Mouse (Mus musculus) heart, adult 18-20 months (tissue): ENCODE measurements around the gene Vps13a. TPM values are rescaled to one million over a fixed set of nuclear protein-coding genes. Genes with fewer than 3 reads are reported as not detected.
"Not testable (repeated sequence)": the region's sequence is repeated elsewhere in the genome, so short reads cannot be mapped to it uniquely, and the experiment has no call there.

Experiments
- DNase-seq, 2 experiments: peaks; one replicate each; pipeline ENCODE4 v3.0.0; 2021 to 2022; ENCODE audit warnings: mixed read lengths in 1 of 2
- total RNA-seq, 2 experiments: library from RNA; stranded (reverse); gene quantifications; 2 replicates each; pipeline ENCODE4 v1.2.3; 2021

Vps13a gene
- total RNA-seq, 2 experiments from 2014 or later: 35.2 to 36.0 TPM

- not testable (repeated sequence) for DNase-seq
Observed at GRCm38 (mm10) chr19:16757439-16757838, 23.3 kb downstream of the Vps13a start.

- DNase-seq: no peak
Observed at GRCm38 (mm10) chr19:16755854-16756253, 24.9 kb downstream of the Vps13a start.

GRCm38 (mm10) chr19:16755226-16755625 is 25.5 kb downstream of the Vps13a start:
- no peak for DNase-seq

DNA sequence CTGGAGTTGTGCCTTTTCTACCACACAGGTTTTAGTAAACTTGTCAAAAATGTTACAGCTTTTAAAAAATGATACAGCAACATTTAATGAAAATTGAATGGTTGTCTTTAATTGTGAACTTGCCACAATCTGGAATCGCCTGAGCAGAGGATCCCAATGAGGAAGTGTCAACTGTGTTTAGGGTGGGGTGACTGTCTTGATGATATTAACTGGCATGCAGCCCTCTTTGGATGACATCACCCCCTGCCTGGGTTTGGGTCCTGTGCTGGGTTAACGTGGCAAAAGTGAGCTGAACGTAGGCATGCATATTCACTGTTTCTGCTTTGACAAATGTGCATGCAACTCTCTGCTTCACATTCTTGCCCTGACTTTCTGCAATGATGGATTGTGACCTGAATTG is 27.6 kb downstream of the Vps13a start:
- no peak for DNase-seq

GRCm38 (mm10) chr19:16736854-16737253 is 43.9 kb downstream of the Vps13a start:
- DNase-seq: no peak

GRCm38 (mm10) chr19:16728729-16729128 is 52.0 kb downstream of the Vps13a start:
- DNase-seq: no peak

DNA sequence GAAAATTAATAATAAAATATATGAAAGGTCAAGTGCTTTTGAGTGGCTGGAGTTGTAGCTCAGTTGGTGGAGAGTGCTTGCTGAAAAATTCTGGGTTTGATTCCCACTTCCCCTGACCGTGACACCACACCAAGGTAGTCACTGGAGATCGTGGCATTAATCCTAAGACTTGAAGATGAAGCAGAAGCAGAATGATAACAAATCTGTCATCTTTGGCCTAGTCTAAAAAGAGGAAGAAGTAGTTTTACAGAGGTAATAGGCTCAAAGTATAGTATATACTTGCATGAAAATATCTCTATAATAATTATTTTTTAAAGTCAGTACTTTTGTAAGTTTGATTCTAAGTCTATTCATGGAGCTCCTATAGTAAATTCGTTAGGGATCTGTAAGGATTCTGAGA is 65.5 kb downstream of the Vps13a start:
- DNase-seq: no peak

- no peak for DNase-seq
Observed at GRCm38 (mm10) chr19:16701790-16702189, 78.9 kb downstream of the Vps13a start.

GRCm38 (mm10) chr19:16684922-16685321 is 95.8 kb downstream of the Vps13a start:
- no peak for DNase-seq

DNA sequence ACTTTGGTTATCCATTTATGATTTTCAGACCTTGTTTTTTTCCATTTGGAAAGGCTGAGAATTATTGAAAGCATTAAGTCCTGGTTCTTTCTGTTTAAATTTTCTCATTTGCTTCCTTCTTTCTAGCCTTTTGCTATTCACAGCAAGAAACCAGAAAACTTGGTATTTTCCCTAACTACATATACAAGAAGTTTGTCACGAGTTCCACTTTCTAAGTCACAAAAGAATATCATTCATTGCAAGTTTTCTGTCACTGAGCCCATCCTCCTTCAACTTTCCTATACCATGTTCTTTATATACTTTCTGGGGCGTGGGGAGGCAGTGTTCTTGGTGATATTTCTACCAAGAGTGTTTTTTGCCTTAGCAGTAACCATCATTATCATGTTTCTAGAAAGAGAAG is 96.5 kb downstream of the Vps13a start:
- DNase-seq: no peak

- DNase-seq: no peak
Observed at GRCm38 (mm10) chr19:16625610-16626395, 154.9 kb downstream of the Vps13a start.

DNA sequence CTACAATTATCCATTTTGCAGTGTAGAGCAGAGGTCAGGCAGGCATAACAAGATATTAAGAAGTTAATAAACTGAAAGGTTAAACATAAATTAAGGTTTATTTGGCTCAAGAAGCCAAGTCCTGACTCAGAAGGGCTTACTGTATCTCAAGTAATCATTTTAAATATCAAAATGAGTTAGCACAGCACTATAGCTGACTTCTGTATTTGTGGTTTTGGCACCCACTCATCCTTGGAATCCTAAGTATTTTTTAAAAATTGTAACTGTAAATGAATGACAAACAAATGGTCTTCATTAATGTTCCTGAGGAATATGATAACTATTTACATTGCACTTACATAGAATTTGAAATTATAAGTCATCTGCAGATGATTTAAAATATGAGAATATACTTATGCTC is 155.7 kb downstream of the Vps13a start:
- no peak for DNase-seq

DNA sequence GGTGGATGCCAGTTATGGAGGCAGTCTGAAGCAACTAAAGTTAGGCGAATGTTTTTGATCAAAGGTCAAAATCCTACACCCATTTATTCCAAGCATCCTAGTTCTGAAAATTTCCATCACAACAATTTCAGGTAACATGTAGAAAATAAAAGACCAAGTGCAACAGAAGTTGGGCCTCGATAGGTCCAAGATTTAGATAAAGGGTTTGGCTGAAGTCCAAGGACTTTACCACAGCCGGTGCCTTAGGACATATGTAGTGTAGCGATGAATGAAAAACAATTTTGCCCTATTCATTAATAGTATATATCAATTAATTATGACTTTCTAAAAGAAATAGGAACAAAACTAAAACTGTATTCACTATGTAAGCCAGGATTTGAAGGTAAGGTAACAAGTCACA is 157.6 kb downstream of the Vps13a start:
- no peak for DNase-seq

GRCm38 (mm10) chr19:16607634-16608033 is 173.1 kb downstream of the Vps13a start:
- DNase-seq: no peak

- no peak for DNase-seq
Observed at GRCm38 (mm10) chr19:16602026-16602425, 178.7 kb downstream of the Vps13a start.

- DNase-seq: peak; percentile 76 to 90
Observed at GRCm38 (mm10) chr19:16599298-16599970, 181.3 kb downstream of the Vps13a start.

GRCm38 (mm10) chr19:16598653-16599297 is 182.0 kb downstream of the Vps13a start:
- peak; percentile 29 to 35 for DNase-seq

DNA sequence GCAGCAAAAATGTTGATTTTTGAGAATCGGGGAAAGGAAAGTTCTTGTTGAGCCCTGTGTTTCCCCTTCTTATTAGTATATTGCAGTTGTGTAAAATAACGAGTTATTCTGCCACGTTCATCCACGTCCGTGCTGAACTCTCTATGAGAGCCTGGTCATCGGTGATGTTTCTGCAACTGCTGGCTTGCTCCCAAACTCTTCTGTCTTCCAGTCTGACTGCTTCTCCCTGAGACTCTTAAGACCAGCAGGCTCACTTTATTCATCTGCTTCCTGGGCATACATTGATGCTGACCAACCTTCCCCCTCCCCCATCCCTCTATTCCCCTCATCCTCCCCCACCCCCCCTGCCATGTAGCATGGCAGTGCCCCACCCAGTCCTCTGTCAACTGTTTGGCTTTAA is 183.5 kb downstream of the Vps13a start:
- DNase-seq: no peak

- DNase-seq: no peak
Observed at GRCm38 (mm10) chr19:16593975-16594317, 186.8 kb downstream of the Vps13a start.

GRCm38 (mm10) chr19:16593256-16593974 is 187.3 kb downstream of the Vps13a start:
- DNase-seq: no peak

DNA sequence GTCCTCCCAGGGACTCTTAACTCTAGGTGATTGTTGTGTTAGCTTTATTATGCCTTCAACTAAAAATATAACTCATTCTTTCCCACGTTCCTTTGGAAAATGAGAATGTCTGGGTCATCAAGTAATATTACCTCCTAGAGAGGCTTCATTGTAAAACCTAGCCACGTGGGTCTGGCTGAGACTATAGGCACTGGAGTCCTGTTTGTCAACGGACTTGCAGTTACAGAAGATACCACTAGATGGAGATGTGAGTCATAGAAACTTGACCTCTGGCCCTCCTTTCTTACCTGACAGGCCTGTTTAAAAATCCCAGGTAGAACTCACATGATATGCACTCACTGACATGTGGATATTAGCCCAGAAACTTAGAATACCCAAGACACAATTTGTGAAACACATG is 195.4 kb downstream of the Vps13a start:
- DNase-seq: peak; percentile 14 to 41

DNA sequence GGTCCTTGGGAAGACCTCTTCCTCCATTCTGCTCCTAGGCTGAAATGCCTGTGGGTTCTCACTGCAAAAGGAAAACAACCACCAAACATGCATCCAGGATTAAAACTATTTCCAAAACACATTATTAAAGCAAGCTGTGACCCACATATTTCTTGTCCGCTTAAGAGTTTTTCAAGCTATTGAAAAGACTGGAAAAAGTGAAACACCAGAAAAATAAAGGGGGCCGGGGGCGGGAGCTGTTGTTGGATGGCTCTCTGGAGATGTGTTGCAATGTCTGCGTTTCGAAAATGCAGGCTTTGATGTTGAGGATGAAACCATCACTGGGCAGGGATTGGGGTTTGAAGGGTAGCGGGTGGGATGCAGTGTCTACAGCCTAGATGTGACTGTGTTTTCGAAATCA is 196.2 kb downstream of the Vps13a start:
- no peak for DNase-seq

DNA sequence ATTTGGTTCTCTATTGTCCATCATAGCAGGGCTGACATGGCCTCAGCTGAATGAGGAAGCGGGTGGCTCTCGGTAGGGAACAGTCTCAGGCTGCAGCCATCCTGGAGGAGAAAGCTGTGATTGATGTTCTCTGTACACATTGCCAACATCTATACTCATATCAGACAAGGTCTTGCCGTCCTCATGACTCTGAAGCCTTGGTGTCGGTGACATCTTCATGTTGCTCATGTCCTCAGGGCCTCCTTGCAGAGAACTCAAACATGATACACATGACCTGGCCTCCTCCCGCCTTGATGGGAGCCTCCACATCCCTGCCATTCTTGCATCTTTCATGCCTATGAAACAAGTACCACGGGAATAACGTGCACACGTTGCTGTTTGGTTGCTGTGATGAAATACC is 200.2 kb downstream of the Vps13a start:
- DNase-seq: no peak
